Mouse (Mus musculus) spleen, postnatal 14 days (tissue): ENCODE measurements around the gene Prkg1.
"Not testable (repeated sequence)": the region's sequence is repeated elsewhere in the genome, so short reads cannot be mapped to it uniquely, and the experiment has no call there.

ENCODE experiments used
- DNase-seq, 2 experiments: peaks; one replicate each; pipeline ENCODE4 v3.0.0; 2021 to 2022; ENCODE audit warnings: low spot score in 2 of 2

Gene Prkg1

GRCm38 (mm10) chr19:31426142-31426541, 338.7 kb downstream of the Prkg1 start:
- no peak for DNase-seq

DNA sequence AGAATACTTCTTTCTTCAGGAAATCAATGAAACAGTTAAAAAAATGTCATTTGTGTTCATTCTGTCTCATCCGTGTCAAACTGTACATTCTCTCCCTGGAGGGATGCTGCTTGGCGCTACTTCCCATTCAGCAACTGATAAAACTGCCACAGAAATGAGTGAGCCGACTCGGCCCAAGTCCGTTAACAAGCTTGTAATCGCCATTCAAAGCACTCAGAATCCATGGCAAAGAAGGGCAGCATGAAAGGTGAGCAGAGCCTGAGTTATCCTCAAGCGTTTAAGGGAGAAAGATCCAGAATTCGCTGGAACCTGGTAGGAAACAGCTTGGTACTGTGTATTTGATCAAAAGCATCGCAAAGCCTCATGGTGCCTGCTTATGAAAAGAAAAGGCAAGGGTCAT, 339.6 kb downstream of the Prkg1 start:
- DNase-seq: no peak

GRCm38 (mm10) chr19:31424319-31424718, 340.5 kb downstream of the Prkg1 start:
- no peak for DNase-seq

DNA sequence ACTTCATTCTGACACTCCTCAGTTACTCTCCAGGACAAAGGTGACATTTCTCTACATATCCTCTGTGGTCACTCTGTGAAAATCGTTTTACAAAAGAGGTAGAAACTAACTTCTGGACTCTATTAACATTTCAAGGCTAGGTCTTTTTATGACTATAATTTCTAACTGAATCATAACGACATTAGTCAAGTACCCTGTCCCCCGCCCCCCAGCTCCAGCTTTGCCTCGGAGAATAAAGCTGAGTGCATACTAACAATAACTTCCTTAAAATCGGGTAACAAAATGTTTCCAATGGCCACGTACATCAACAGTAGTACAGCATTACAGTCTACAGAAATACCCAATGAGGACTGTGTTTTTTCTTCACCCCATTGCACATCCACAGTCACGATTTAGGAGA, 351.3 kb downstream of the Prkg1 start:
- DNase-seq: no peak

GRCm38 (mm10) chr19:31396096-31396495, 368.7 kb downstream of the Prkg1 start:
- no peak for DNase-seq

DNA sequence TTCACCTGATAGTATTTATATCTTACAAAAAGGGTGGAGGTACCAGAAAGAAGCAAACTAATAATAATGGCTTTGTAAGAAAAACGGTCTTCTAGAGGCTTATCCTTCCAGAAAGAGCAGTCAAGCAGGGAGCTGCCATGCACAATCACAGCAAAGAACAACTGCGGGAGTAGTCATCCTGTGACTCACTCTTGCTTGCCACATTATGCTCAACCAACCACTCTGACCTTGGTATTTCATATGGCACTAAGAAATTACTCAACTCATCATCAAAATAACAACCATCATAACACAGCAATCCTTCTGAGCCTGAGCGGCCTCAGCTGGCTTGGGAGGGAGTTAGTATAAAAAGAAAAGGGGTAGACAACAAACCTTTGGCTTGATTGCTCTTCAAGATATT, 379.5 kb downstream of the Prkg1 start:
- DNase-seq: no peak

DNA sequence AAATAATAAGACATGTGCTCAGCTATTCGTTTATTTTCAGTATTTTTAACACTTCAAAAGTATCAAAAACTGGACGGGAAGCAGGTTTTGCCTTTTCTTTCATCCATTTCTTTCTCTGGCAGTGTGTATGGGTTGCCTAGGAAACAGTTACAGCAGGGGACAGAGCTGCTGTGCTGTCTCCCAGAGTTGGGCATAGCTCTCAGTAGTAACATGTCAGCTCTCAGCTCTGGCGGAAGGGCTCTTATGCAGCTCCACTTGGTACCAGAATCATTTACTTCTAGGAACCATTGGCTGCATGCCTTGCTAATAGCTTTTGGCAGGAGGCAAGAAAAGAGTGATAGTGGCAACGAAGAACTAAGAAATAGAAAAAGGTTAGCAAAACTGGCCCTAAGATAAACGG, 381.0 kb downstream of the Prkg1 start:
- no peak for DNase-seq

- DNase-seq: no peak
Observed at GRCm38 (mm10) chr19:31370106-31370505, 394.7 kb downstream of the Prkg1 start.

- DNase-seq: no peak
Observed at GRCm38 (mm10) chr19:31369116-31369515, 395.7 kb downstream of the Prkg1 start.

- no peak for DNase-seq
Observed at GRCm38 (mm10) chr19:31362051-31362450, 402.8 kb downstream of the Prkg1 start.

DNA sequence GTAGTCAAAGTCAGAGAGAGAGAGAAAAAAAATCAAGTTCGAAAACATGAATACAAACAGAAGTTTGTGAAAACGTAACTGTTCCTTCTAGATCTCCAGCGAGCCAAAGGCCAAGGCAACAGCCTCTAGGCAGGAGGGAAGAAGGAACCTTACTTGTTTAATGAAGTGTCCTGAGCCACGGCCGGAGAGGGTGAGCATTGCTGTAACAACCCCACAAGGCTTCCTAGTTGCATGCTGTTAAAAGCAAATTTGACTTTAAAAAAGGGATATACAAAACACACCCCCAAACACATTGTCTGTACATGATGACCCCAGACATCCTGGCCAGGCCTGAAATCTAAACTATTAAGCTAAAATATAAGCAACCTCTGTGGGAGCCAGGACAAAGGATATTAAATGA, 403.3 kb downstream of the Prkg1 start:
- no peak for DNase-seq

GRCm38 (mm10) chr19:31361161-31361560, 403.7 kb downstream of the Prkg1 start:
- no peak for DNase-seq

- DNase-seq: no peak
Observed at GRCm38 (mm10) chr19:31354959-31355358, 409.9 kb downstream of the Prkg1 start.

DNA sequence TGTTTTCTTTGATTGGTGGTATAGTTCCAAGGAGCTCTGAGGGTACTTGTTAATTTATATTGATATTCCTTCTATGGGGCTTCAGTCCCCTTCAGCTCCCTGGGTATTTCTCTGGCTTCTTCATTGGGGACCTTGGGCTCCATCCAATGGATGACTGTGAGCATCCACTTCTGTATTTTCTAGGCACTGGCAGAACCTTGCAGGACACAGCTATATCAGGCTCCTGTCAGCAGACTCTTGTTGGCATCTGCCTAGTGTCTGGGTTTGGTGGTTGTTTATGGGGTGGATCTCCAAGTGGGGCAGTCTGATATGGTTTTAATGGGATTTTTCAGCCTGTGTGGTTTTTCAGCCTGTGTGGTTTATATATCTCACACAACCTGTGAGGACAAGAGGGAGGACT, 412.0 kb downstream of the Prkg1 start:
- DNase-seq: not testable (repeated sequence)

GRCm38 (mm10) chr19:31351796-31352195, 413.0 kb downstream of the Prkg1 start:
- DNase-seq: no peak

GRCm38 (mm10) chr19:31342150-31342549, 422.7 kb downstream of the Prkg1 start:
- DNase-seq: peak in 1 of 2 experiments; percentile 24

DNA sequence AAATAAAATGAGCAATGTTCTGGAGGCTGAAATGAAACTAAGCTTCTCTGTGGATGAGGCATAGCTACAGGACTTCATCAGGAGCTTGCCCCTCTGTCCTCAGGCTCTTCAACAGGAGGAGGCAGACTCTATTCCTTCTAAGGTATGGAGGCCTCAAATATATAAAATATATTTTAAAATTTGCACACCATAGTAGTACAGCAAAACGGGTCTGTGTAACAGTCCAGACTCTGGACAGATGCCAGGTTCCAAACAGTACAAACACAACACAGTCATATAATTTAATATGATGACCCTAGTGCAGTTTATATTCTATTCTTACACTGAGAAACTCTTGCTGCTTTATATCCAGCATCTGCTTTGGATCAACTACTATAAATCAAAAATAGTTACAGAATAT, 423.9 kb downstream of the Prkg1 start:
- no peak for DNase-seq

GRCm38 (mm10) chr19:31338355-31339101, 426.3 kb downstream of the Prkg1 start:
- no peak for DNase-seq

- DNase-seq: peak in 1 of 2 experiments; percentile 4
Observed at GRCm38 (mm10) chr19:31337863-31338217, 427.0 kb downstream of the Prkg1 start.

- no peak for DNase-seq
Observed at GRCm38 (mm10) chr19:31337163-31337862, 427.5 kb downstream of the Prkg1 start.

DNA sequence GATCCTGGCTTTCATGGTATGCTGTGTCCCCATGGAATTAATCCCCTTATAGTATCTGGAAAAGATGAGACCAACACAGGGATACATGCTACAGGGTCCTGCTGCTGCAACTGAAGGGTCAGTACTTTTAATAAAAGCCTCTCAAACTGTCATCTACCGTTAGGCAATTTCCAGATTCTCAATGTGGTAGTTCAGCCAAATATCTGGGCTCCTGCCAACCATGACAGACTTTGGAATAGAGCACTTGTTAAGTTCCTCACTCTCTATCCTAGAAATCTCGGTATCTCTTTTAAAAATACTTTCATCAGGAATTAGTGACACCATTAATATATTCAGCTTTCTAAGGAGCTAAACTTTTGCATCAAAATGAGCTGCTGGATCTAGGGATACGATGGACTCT, 428.5 kb downstream of the Prkg1 start:
- DNase-seq: no peak

GRCm38 (mm10) chr19:31329893-31330292, 434.9 kb downstream of the Prkg1 start:
- DNase-seq: no peak

- DNase-seq: no peak
Observed at GRCm38 (mm10) chr19:31304760-31305159, 460.1 kb downstream of the Prkg1 start.
